Mouse (Mus musculus): Measurements from ENCODE around the gene Smco4.

- TF ChIP-seq CTCF (IDR thresholded peaks at IDR 0.05) (peak; percentile 23), POLR2A (IDR thresholded peaks at IDR 0.05; ENCODE audit: insufficient read depth, low read depth, low read length) (no peak)
Measured at GRCm38 (mm10) chr9:15537455-15538048, 44.3 kb downstream of the Smco4 start.

All from heart, adult 2 months (tissue).